Comparison of ENCODE assay signal across 1 mouse cellular context in genomic region chr9:20887704-20888385, GRCm38 (mm10).
TF ChIP-seq lines count a peak whose summit lies in the region.

Ppan (plus strand) TSS chr9:20888175.

TF ChIP-seq in CH12.LX, 34 proteins besides CTCF, POLR2A, EP300 and RAD21 (continued from another document):
- TF ChIP-seq ETS1 (conservative IDR thresholded peaks at IDR 0.05; ENCODE audit: low read depth, low read length) (peak; percentile 37), USF1 (IDR thresholded peaks at IDR 0.05; ENCODE audit: low read depth, low read length) (no peak; the same call in 1 of the 2 replicates), ZNF384 (IDR thresholded peaks at IDR 0.05; ENCODE audit: low read depth, low read length) (no peak), NRF1 (IDR thresholded peaks at IDR 0.05; ENCODE audit: low read depth, low read length) (peak; percentile 53; the same call in 1 of the 2 replicates), JUN (IDR thresholded peaks at IDR 0.05; ENCODE audit: insufficient read depth, low read depth, low read length) (peak; percentile 76; the same call in 1 of the 2 replicates), MAX (IDR thresholded peaks at IDR 0.05; ENCODE audit: low read length) (peak; percentile 97), ELF1 (IDR thresholded peaks at IDR 0.05; ENCODE audit: low read depth, low read length) (peak; percentile 97), MXI1 (IDR thresholded peaks at IDR 0.05; ENCODE audit: low read depth, low read length) (peak; percentile 99), MYC (IDR thresholded peaks at IDR 0.05; ENCODE audit: low read depth, low read length) (peak; percentile 95), PAX5 (IDR thresholded peaks at IDR 0.05; ENCODE audit: low read length) (no peak), RCOR1 (conservative IDR thresholded peaks at IDR 0.05; ENCODE audit: low read depth, low read length) (no peak), KAT2A (IDR thresholded peaks at IDR 0.05; ENCODE audit: insufficient replicate concordance, low read length) (peak; percentile 88)
